Comparison of ENCODE assay signal across 7 mouse cellular contexts in the genomic region with DNA sequence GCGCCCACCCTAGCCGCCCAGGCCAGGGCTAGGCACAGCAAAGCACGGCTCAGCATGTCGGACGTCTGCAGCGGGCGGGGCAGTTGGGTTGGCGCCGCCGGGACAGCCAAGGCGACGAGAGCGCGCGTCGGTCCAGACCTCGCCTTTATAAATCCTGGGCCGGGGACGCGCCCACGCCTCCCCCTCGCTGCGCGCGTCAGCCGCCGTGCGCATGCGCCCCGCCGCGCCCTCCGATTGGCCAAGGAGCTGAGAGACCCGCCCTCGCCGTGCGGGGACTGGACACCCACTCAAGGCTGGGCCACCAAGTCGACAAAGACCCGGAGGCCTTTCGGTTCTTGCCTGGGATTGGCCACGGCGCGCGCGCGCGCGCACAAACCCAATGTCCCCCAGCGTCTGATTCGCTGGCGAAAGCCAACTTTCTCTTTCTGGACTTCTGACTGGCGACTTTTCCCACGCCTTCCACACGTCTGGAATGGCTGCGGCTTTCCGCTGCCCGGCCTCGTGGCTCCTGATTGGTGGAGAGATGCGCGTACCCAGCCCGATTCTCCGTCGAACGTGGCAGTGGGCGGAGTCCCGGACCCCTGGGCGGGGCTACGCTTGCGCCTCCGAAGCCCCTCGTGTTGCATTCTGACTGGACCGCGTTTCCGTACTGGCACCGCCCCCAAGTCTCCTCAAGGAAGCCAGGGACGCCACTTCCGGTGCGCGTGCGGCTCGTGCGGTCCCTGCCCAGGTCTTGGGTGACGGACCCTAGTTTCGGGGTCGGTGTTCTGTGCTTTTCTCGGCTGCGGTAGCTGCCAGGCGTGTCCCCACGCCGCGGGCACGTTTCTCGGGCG. TPM values are rescaled to one million over a fixed set of nuclear protein-coding genes. Genes with fewer than 3 reads are reported as not detected.
DNase-seq lines count a peak whose midpoint lies in the region; ATAC-seq lines count a peak whose summit lies in the region.

A gene (minus strand): TSS at position 502 of the 833 bp plus-strand sequence.

- H3K4me3 ChIP-seq in embryonic facial prominence, embryonic 12.5 days, result peak within 1 kb of the TSS; percentile 99
- H3K4me3 ChIP-seq in limb, embryonic 11.5 days (ENCODE audit: low read depth, low read length), result peak within 1 kb of the TSS; percentile 97
- H3K4me3 ChIP-seq in midbrain, embryonic 14.5 days (replicated peaks; ENCODE audit: low read depth, low read length), result peak within 1 kb of the TSS; percentile 87

- peak; percentile 100 for DNase-seq in adrenal gland, postnatal 25 days
- peak; percentile 100 for DNase-seq in heart, adult 11 months
- peak; percentile 100 for DNase-seq in kidney, adult 18-20 months
- DNase-seq in limb, embryonic 11.5 days (ENCODE audit: low spot score), result peak; percentile 99
- peak; percentile 100 for DNase-seq in midbrain, embryonic 14.5 days
- DNase-seq in spleen, adult 18-20 months, result peak; percentile 99

- H3K9ac ChIP-seq in embryonic facial prominence, embryonic 12.5 days, result peak within 1 kb of the TSS; percentile 99
- H3K9ac ChIP-seq in limb, embryonic 11.5 days (ENCODE audit: low read length), result peak within 1 kb of the TSS; percentile 94
- peak within 1 kb of the TSS; percentile 84 for H3K9ac ChIP-seq in midbrain, embryonic 14.5 days (replicated peaks; ENCODE audit: low read length)

- H3K27ac ChIP-seq in embryonic facial prominence, embryonic 12.5 days, result peak within 1 kb of the TSS; percentile 88
- H3K27ac ChIP-seq in limb, embryonic 11.5 days (replicated peaks; ENCODE audit: low read depth, low read length), result peak within 1 kb of the TSS; percentile 85
- H3K27ac ChIP-seq in midbrain, embryonic 14.5 days (replicated peaks; ENCODE audit: low read depth, low read length), result peak within 1 kb of the TSS; percentile 90

- peak within 1 kb of the TSS; percentile 95 for H3K4me2 ChIP-seq in embryonic facial prominence, embryonic 12.5 days (replicated peaks)
- H3K4me2 ChIP-seq in limb, embryonic 11.5 days (ENCODE audit: low read depth, severe bottlenecking), result peak within 1 kb of the TSS; percentile 81
- H3K4me2 ChIP-seq in midbrain, embryonic 14.5 days (ENCODE audit: low read length), result peak within 1 kb of the TSS; percentile 72

- H3K36me3 ChIP-seq in embryonic facial prominence, embryonic 12.5 days, result peaks cover 39% of the 10 kb centered on the region
- H3K36me3 ChIP-seq in limb, embryonic 11.5 days (ENCODE audit: control insufficient read depth, insufficient read depth, low read length), result peaks cover 35% of the 10 kb centered on the region
- H3K36me3 ChIP-seq in midbrain, embryonic 14.5 days (ENCODE audit: control insufficient read depth, insufficient read depth, low read length), result peaks cover 36% of the 10 kb centered on the region

- WGBS in embryonic facial prominence, embryonic 12.5 days, result under 1% methylated on average over 88 of the region's 94 CpGs
- under 1% methylated on average over 92 of the region's 94 CpGs for WGBS in limb, embryonic 11.5 days
- under 1% methylated on average over 93 of the region's 94 CpGs for WGBS in midbrain, embryonic 14.5 days

- H3K27me3 ChIP-seq in embryonic facial prominence, embryonic 12.5 days, result no peaks in the 10 kb centered on the region
- H3K27me3 ChIP-seq in limb, embryonic 11.5 days (ENCODE audit: control insufficient read depth, insufficient read depth, low read length), result no peaks in the 10 kb centered on the region
- H3K27me3 ChIP-seq in midbrain, embryonic 14.5 days (ENCODE audit: control insufficient read depth, insufficient read depth, low read length), result no peaks in the 10 kb centered on the region

- H3K9me3 ChIP-seq in embryonic facial prominence, embryonic 12.5 days, result no peaks in the 10 kb centered on the region
- H3K9me3 ChIP-seq in limb, embryonic 11.5 days (ENCODE audit: control insufficient read depth, low read length), result no peaks in the 10 kb centered on the region
- no peaks in the 10 kb centered on the region for H3K9me3 ChIP-seq in midbrain, embryonic 14.5 days (ENCODE audit: control insufficient read depth, low read length)

- H3K4me1 ChIP-seq in embryonic facial prominence, embryonic 12.5 days, result peaks cover 23% of the 10 kb centered on the region
- 0 out of 2 replicates have a peak, but pooled peaks cover 4% of the 10 kb centered on the region for H3K4me1 ChIP-seq in limb, embryonic 11.5 days (ENCODE audit: control insufficient read depth, insufficient read depth, low read length)
- H3K4me1 ChIP-seq in midbrain, embryonic 14.5 days (ENCODE audit: control insufficient read depth, insufficient read depth, low read length), result peaks cover 12% of the 10 kb centered on the region

- peak; percentile 97 for ATAC-seq in embryonic facial prominence, embryonic 12.5 days (ENCODE audit: insufficient number of reproducible peaks, insufficient read depth, low FRiP score, low TSS enrichment)
- peak; percentile 96 for ATAC-seq in limb, embryonic 11.5 days (ENCODE audit: insufficient number of reproducible peaks, low FRiP score, low TSS enrichment, low read depth)
- ATAC-seq in midbrain, embryonic 14.5 days (ENCODE audit: low FRiP score, low TSS enrichment), result peak; percentile 97

RNA-seq across cellular contexts. Expression of the gene that starts here (rescaled TPM):
- 407 and 486 TPM in 2 replicates for total RNA-seq in adrenal gland, postnatal 25 days (2021)
- 622 and 637 TPM in 2 replicates for polyA plus RNA-seq in embryonic facial prominence, embryonic 12.5 days (2016; fragmentation: Nextera tagmentation; extraction: Ambion mirVana)
- polyA plus RNA-seq in limb, embryonic 11.5 days (2014; fragmentation: Nextera tagmentation; extraction: Ambion mirVana), result 640 and 656 TPM in 2 replicates
- polyA plus RNA-seq in midbrain, embryonic 14.5 days (2014; fragmentation: Nextera tagmentation; extraction: Ambion mirVana), result 241 and 300 TPM in 2 replicates

Comparison
In these comparisons a context has a peak if more than half of its experiments do, and no peak if none do; other contexts are left out.
1. Peak in every context shown above with its lines: DNase-seq, ATAC-seq, H3K4me3 ChIP-seq and H3K27ac ChIP-seq.